Mouse (Mus musculus): ENCODE results near the gene Fbxl14. TPM values are rescaled to one million over a fixed set of nuclear protein-coding genes. Genes with fewer than 3 reads are reported as not detected.

Gene Fbxl14
- polyA plus RNA-seq, 1 experiment from 2014 or later = 5.0 TPM

GRCm38 (mm10) chr6:119508634-119509375 lies 29.3 kb downstream of the Fbxl14 start:
- Histone ChIP-seq H3K4me3 (ENCODE audit: low read length) (no peak overlapping the region), H3K9ac (replicated peaks; ENCODE audit: low read length) (no peak overlapping the region), H3K4me1 (ENCODE audit: insufficient read depth, low read length) (peaks cover 9% of the 10 kb centered on the region), H3K4me2 (replicated peaks; ENCODE audit: low read depth, low read length) (no peak overlapping the region), H3K36me3 (ENCODE audit: insufficient read depth, low read length) (no peaks in the 10 kb centered on the region), H3K9me3 (ENCODE audit: low read length) (no peaks in the 10 kb centered on the region), H3K27ac (ENCODE audit: low read length) (no peak overlapping the region), H3K27me3 (ENCODE audit: insufficient read depth, low read length) (no peaks in the 10 kb centered on the region)
- 48% methylated on average over 10 of the region's 10 CpGs for WGBS
- peak; percentile 62 for ATAC-seq (ENCODE audit: low FRiP score, low TSS enrichment)

- Histone ChIP-seq H3K4me3 (ENCODE audit: low read length) (no peak overlapping the region), H3K27me3 (ENCODE audit: insufficient read depth, low read length) (no peaks in the 10 kb centered on the region), H3K9ac (replicated peaks; ENCODE audit: low read length) (no peak overlapping the region), H3K36me3 (ENCODE audit: insufficient read depth, low read length) (no peaks in the 10 kb centered on the region), H3K27ac (ENCODE audit: low read length) (no peak overlapping the region), H3K9me3 (ENCODE audit: low read length) (no peaks in the 10 kb centered on the region), H3K4me1 (ENCODE audit: insufficient read depth, low read length) (peaks cover 14% of the 10 kb centered on the region), H3K4me2 (replicated peaks; ENCODE audit: low read depth, low read length) (no peak overlapping the region)
- ATAC-seq (ENCODE audit: low FRiP score, low TSS enrichment) = no peak
- 85% methylated on average over 13 of the region's 13 CpGs for WGBS
Measured at GRCm38 (mm10) chr6:119509437-119510037, 30.1 kb downstream of the Fbxl14 start.

DNA sequence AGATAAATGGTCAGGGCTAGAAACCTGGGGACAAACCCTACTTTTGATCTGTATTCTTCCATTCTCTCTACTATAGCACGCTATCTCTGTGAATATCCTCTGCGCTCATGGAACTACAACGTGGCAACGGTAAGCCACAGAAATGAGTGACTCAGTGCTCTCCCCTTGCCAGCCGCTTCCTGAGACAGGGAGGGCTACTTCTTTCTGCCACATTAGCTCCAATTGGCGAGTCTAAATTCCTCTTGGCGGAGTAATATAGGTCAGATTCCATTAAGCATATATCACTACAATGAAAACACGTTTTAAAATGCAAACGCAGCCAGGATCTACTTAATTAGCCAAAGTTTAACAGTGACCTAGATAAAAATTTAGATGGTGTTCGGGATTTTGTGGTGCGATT lies 33.2 kb downstream of the Fbxl14 start:
- H3K4me2 ChIP-seq (replicated peaks; ENCODE audit: low read depth, low read length) = no peak overlapping the region
- peaks cover 14% of the 10 kb centered on the region for H3K4me1 ChIP-seq (ENCODE audit: insufficient read depth, low read length)
- 80% methylated on average over 11 of the region's 11 CpGs for WGBS
- H3K36me3 ChIP-seq (ENCODE audit: insufficient read depth, low read length) = no peaks in the 10 kb centered on the region
- no peaks in the 10 kb centered on the region for H3K27me3 ChIP-seq (ENCODE audit: insufficient read depth, low read length)
- H3K9me3 ChIP-seq (ENCODE audit: low read length) = 0 out of 2 replicates have a peak, but pooled peaks cover 4% of the 10 kb centered on the region
- H3K27ac ChIP-seq (ENCODE audit: low read length) = no peak overlapping the region
- no peak overlapping the region for H3K4me3 ChIP-seq (ENCODE audit: low read length)
- H3K9ac ChIP-seq (replicated peaks; ENCODE audit: low read length) = no peak overlapping the region
- ATAC-seq (ENCODE audit: low FRiP score, low TSS enrichment) = no peak

- ATAC-seq (ENCODE audit: low FRiP score, low TSS enrichment) = peak; percentile 50; the same call in 1 of the 2 replicates
- no peak overlapping the region for H3K27ac ChIP-seq (ENCODE audit: low read length)
- H3K36me3 ChIP-seq (ENCODE audit: insufficient read depth, low read length) = no peaks in the 10 kb centered on the region
- H3K4me2 ChIP-seq (replicated peaks; ENCODE audit: low read depth, low read length) = no peak overlapping the region
- WGBS = 48% methylated on average over 5 of the region's 5 CpGs
- H3K27me3 ChIP-seq (ENCODE audit: insufficient read depth, low read length) = no peaks in the 10 kb centered on the region
- peaks cover 14% of the 10 kb centered on the region for H3K4me1 ChIP-seq (ENCODE audit: insufficient read depth, low read length)
- H3K9ac ChIP-seq (replicated peaks; ENCODE audit: low read length) = no peak overlapping the region
- H3K9me3 ChIP-seq (ENCODE audit: low read length) = 0 out of 2 replicates have a peak, but pooled peaks cover 4% of the 10 kb centered on the region
- no peak overlapping the region for H3K4me3 ChIP-seq (ENCODE audit: low read length)
Measured at GRCm38 (mm10) chr6:119513452-119513851, 34.0 kb downstream of the Fbxl14 start.

DNA sequence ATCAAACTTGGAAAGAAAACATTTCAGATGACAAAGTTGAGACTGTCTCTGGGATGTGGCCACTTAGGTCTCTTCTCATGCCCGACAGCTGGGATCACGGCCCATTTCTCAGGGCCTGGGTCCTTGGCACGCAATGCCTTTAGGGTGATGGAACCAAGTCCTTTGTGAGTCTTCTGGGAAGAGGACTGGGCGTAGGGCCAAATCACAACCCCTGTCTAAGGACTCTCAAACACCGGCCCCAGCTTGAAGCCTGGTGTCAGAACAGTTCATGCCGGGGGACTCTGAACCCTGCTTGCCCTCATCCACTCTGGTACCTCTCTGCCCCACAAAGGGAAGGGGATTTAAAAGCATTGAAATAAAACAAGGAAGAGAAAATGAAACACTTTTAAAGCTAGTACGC lies 34.6 kb downstream of the Fbxl14 start:
- Histone ChIP-seq H3K9ac (replicated peaks; ENCODE audit: low read length) (no peak overlapping the region), H3K4me1 (ENCODE audit: insufficient read depth, low read length) (peaks cover 14% of the 10 kb centered on the region), H3K4me3 (ENCODE audit: low read length) (no peak overlapping the region), H3K4me2 (replicated peaks; ENCODE audit: low read depth, low read length) (no peak overlapping the region), H3K36me3 (ENCODE audit: insufficient read depth, low read length) (no peaks in the 10 kb centered on the region), H3K27me3 (ENCODE audit: insufficient read depth, low read length) (no peaks in the 10 kb centered on the region), H3K9me3 (ENCODE audit: low read length) (0 out of 2 replicates have a peak, but pooled peaks cover 4% of the 10 kb centered on the region), H3K27ac (ENCODE audit: low read length) (no peak overlapping the region)
- no peak for ATAC-seq (ENCODE audit: low FRiP score, low TSS enrichment)
- WGBS = 64% methylated on average over 7 of the region's 7 CpGs

GRCm38 (mm10) chr6:119520731-119521130 lies 41.3 kb downstream of the Fbxl14 start:
- H3K27me3 ChIP-seq (ENCODE audit: insufficient read depth, low read length) = no peaks in the 10 kb centered on the region
- 39% methylated on average over 9 of the region's 9 CpGs for WGBS
- H3K36me3 ChIP-seq (ENCODE audit: insufficient read depth, low read length) = no peaks in the 10 kb centered on the region
- no peak overlapping the region for H3K4me3 ChIP-seq (ENCODE audit: low read length)
- no peak overlapping the region for H3K4me2 ChIP-seq (replicated peaks; ENCODE audit: low read depth, low read length)
- no peak for ATAC-seq (ENCODE audit: low FRiP score, low TSS enrichment)
- no peak overlapping the region for H3K9ac ChIP-seq (replicated peaks; ENCODE audit: low read length)
- H3K27ac ChIP-seq (ENCODE audit: low read length) = no peak overlapping the region
- 0 out of 2 replicates have a peak, but pooled peaks cover 4% of the 10 kb centered on the region for H3K9me3 ChIP-seq (ENCODE audit: low read length)
- H3K4me1 ChIP-seq (ENCODE audit: insufficient read depth, low read length) = no peaks in the 10 kb centered on the region

GRCm38 (mm10) chr6:119521482-119521900 lies 42.0 kb downstream of the Fbxl14 start:
- Histone ChIP-seq H3K4me3 (ENCODE audit: low read length) (no peak overlapping the region), H3K27me3 (ENCODE audit: insufficient read depth, low read length) (no peaks in the 10 kb centered on the region), H3K4me2 (replicated peaks; ENCODE audit: low read depth, low read length) (no peak overlapping the region), H3K27ac (ENCODE audit: low read length) (no peak overlapping the region), H3K36me3 (ENCODE audit: insufficient read depth, low read length) (no peaks in the 10 kb centered on the region), H3K9me3 (ENCODE audit: low read length) (0 out of 2 replicates have a peak, but pooled peaks cover under 1% of the 10 kb centered on the region), H3K9ac (replicated peaks; ENCODE audit: low read length) (no peak overlapping the region), H3K4me1 (ENCODE audit: insufficient read depth, low read length) (no peaks in the 10 kb centered on the region)
- WGBS = 80% methylated on average over 3 of the region's 3 CpGs
- ATAC-seq (ENCODE audit: low FRiP score, low TSS enrichment) = no peak

GRCm38 (mm10) chr6:119521931-119522391 lies 42.5 kb downstream of the Fbxl14 start:
- Histone ChIP-seq H3K9ac (replicated peaks; ENCODE audit: low read length) (no peak overlapping the region), H3K4me1 (ENCODE audit: insufficient read depth, low read length) (0 out of 2 replicates have a peak, but pooled peaks cover 3% of the 10 kb centered on the region), H3K4me2 (replicated peaks; ENCODE audit: low read depth, low read length) (no peak overlapping the region), H3K9me3 (ENCODE audit: low read length) (no peaks in the 10 kb centered on the region), H3K27me3 (ENCODE audit: insufficient read depth, low read length) (no peaks in the 10 kb centered on the region), H3K4me3 (ENCODE audit: low read length) (no peak overlapping the region), H3K27ac (ENCODE audit: low read length) (no peak overlapping the region), H3K36me3 (ENCODE audit: insufficient read depth, low read length) (no peaks in the 10 kb centered on the region)
- 35% methylated on average over 3 of the region's 3 CpGs for WGBS
- no peak for ATAC-seq (ENCODE audit: low FRiP score, low TSS enrichment)

DNA sequence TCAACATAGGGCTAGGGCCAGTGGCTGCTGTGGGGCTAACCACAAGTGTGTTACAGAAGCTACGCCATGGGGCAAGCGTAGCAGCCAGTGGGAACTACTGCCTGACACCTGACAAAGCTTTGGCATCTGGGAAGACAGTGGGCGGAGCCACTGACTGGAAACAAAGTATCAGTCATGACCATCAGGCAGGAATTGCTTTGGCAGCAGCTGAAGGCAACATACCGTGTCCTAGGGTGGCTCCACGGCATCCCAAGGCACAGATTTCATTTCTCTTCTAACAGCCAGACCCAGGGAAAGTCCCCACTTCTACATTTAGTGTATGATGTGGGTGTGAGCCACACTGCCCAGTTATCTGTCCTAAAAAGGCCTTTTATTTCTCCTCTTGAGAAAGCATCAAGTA lies 47.0 kb downstream of the Fbxl14 start:
- Histone ChIP-seq H3K9me3 (ENCODE audit: low read length) (no peaks in the 10 kb centered on the region), H3K27me3 (ENCODE audit: insufficient read depth, low read length) (no peaks in the 10 kb centered on the region), H3K4me2 (replicated peaks; ENCODE audit: low read depth, low read length) (no peak overlapping the region), H3K27ac (ENCODE audit: low read length) (no peak overlapping the region), H3K4me3 (ENCODE audit: low read length) (no peak overlapping the region), H3K36me3 (ENCODE audit: insufficient read depth, low read length) (no peaks in the 10 kb centered on the region), H3K9ac (replicated peaks; ENCODE audit: low read length) (no peak overlapping the region), H3K4me1 (ENCODE audit: insufficient read depth, low read length) (0 out of 2 replicates have a peak, but pooled peaks cover 3% of the 10 kb centered on the region)
- WGBS = 68% methylated on average over 5 of the region's 5 CpGs
- 0 out of 2 replicates have a peak, but pooled peaks have one; percentile 28 for ATAC-seq (ENCODE audit: low FRiP score, low TSS enrichment)

GRCm38 (mm10) chr6:119529659-119530058 lies 50.2 kb downstream of the Fbxl14 start:
- Histone ChIP-seq H3K9ac (replicated peaks; ENCODE audit: low read length) (no peak overlapping the region), H3K4me1 (ENCODE audit: insufficient read depth, low read length) (0 out of 2 replicates have a peak, but pooled peaks cover 3% of the 10 kb centered on the region), H3K4me3 (ENCODE audit: low read length) (no peak overlapping the region), H3K36me3 (ENCODE audit: insufficient read depth, low read length) (no peaks in the 10 kb centered on the region), H3K27ac (ENCODE audit: low read length) (no peak overlapping the region), H3K9me3 (ENCODE audit: low read length) (no peaks in the 10 kb centered on the region), H3K27me3 (ENCODE audit: insufficient read depth, low read length) (no peaks in the 10 kb centered on the region), H3K4me2 (replicated peaks; ENCODE audit: low read depth, low read length) (no peak overlapping the region)
- no peak for ATAC-seq (ENCODE audit: low FRiP score, low TSS enrichment)
- 63% methylated on average over 3 of the region's 3 CpGs for WGBS

Measured in kidney, embryonic 16.5 days (tissue).